In the genomic region with DNA sequence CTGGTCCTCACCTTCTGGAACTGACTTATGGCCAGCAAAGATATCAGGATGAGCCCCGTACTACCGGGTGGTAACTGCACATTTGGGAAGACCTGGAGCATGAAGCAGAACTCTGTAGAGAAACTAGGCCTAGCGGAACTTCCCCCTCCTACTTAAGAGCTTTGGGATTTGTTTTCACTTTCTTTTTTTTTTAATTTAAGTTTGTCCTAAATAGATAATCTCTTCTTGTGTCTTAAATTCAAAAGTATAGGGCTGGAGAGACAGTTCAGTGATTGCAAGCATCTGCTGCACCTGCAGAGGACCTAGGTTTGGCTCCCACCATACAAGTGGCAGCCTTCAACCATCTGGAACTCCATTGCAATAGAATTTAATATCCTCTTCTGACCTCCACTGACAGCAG, we compare ENCODE assay signal across 8 mouse cellular contexts. TPM values are rescaled to one million over a fixed set of nuclear protein-coding genes. Genes with fewer than 3 reads are reported as not detected.
DNase-seq lines count a peak whose midpoint lies in the region; ATAC-seq lines count a peak whose summit lies in the region.

Mecom (minus strand) TSS at position 101 of the 400 bp plus-strand sequence.

- H3K4me2 ChIP-seq in forebrain, embryonic 12.5 days: no peak within 1 kb of the TSS
- no peak within 1 kb of the TSS for H3K4me2 ChIP-seq in forebrain, embryonic 13.5 days
- no peak within 1 kb of the TSS for H3K4me2 ChIP-seq in neural tube, embryonic 11.5 days (ENCODE audit: low read depth)
- no peak within 1 kb of the TSS for H3K4me2 ChIP-seq in hindbrain, embryonic 12.5 days (replicated peaks)
- H3K4me2 ChIP-seq in stomach, embryonic 15.5 days: peak within 1 kb of the TSS; percentile 9; the same call in 1 of the 2 replicates

- ATAC-seq in forebrain, embryonic 12.5 days (ENCODE audit: low FRiP score): no peak
- no peak for ATAC-seq in forebrain, embryonic 13.5 days
- ATAC-seq in neural tube, embryonic 11.5 days (ENCODE audit: insufficient read depth, low FRiP score, low TSS enrichment): no peak
- no peak for ATAC-seq in hindbrain, embryonic 12.5 days (ENCODE audit: low FRiP score)
- ATAC-seq in stomach, embryonic 15.5 days (ENCODE audit: insufficient read depth, low FRiP score, low read depth): no peak

- H3K27ac ChIP-seq in forebrain, embryonic 12.5 days: no peak within 1 kb of the TSS
- no peak within 1 kb of the TSS for H3K27ac ChIP-seq in forebrain, embryonic 13.5 days
- no peak within 1 kb of the TSS for H3K27ac ChIP-seq in neural tube, embryonic 11.5 days (ENCODE audit: low read depth, low read length)
- H3K27ac ChIP-seq in hindbrain, embryonic 12.5 days: no peak within 1 kb of the TSS
- no peak within 1 kb of the TSS for H3K27ac ChIP-seq in stomach, embryonic 15.5 days

- no peaks in the 10 kb centered on the region for H3K36me3 ChIP-seq in forebrain, embryonic 12.5 days (replicated peaks)
- H3K36me3 ChIP-seq in forebrain, embryonic 13.5 days (ENCODE audit: poor library complexity, severe bottlenecking): no peaks in the 10 kb centered on the region
- no peaks in the 10 kb centered on the region for H3K36me3 ChIP-seq in neural tube, embryonic 11.5 days (ENCODE audit: control insufficient read depth, insufficient read depth, low read length)
- no peaks in the 10 kb centered on the region for H3K36me3 ChIP-seq in hindbrain, embryonic 12.5 days
- no peaks in the 10 kb centered on the region for H3K36me3 ChIP-seq in stomach, embryonic 15.5 days

- no peak for DNase-seq in neural tube, embryonic 11.5 days (ENCODE audit: low spot score)
- no peak for DNase-seq in neural tube, embryonic 10.5 days (ENCODE audit: extremely low spot score, low spot score)
- no peak for DNase-seq in left cerebral cortex, postnatal 14 days (ENCODE audit: low spot score in 2 of 2)
- DNase-seq in T-cell, adult 2 months (ENCODE audit: low spot score): no peak

- no peaks in the 10 kb centered on the region for H3K9me3 ChIP-seq in forebrain, embryonic 12.5 days
- H3K9me3 ChIP-seq in forebrain, embryonic 13.5 days (replicated peaks): no peaks in the 10 kb centered on the region
- no peaks in the 10 kb centered on the region for H3K9me3 ChIP-seq in neural tube, embryonic 11.5 days (ENCODE audit: control insufficient read depth, low read length)
- no peaks in the 10 kb centered on the region for H3K9me3 ChIP-seq in hindbrain, embryonic 12.5 days (replicated peaks)
- H3K9me3 ChIP-seq in stomach, embryonic 15.5 days: no peaks in the 10 kb centered on the region

- H3K4me3 ChIP-seq in forebrain, embryonic 12.5 days (replicated peaks): no peak within 1 kb of the TSS
- H3K4me3 ChIP-seq in forebrain, embryonic 13.5 days: no peak within 1 kb of the TSS
- H3K4me3 ChIP-seq in neural tube, embryonic 11.5 days (ENCODE audit: low read depth, low read length): no peak within 1 kb of the TSS
- no peak within 1 kb of the TSS for H3K4me3 ChIP-seq in hindbrain, embryonic 12.5 days
- H3K4me3 ChIP-seq in stomach, embryonic 15.5 days (replicated peaks): no peak within 1 kb of the TSS

- H3K4me1 ChIP-seq in forebrain, embryonic 12.5 days: no peaks in the 10 kb centered on the region
- no peaks in the 10 kb centered on the region for H3K4me1 ChIP-seq in forebrain, embryonic 13.5 days
- H3K4me1 ChIP-seq in neural tube, embryonic 11.5 days (ENCODE audit: control insufficient read depth, insufficient read depth, low read length): no peaks in the 10 kb centered on the region
- H3K4me1 ChIP-seq in hindbrain, embryonic 12.5 days: peaks cover 9% of the 10 kb centered on the region; the same call in 1 of the 2 replicates
- peaks cover 9% of the 10 kb centered on the region; the same call in 1 of the 2 replicates for H3K4me1 ChIP-seq in stomach, embryonic 15.5 days

- intact Hi-C loops in left cerebral cortex, postnatal 14 days (cut with DNase I): no loop called here

- H3K27me3 ChIP-seq in forebrain, embryonic 12.5 days: no peaks in the 10 kb centered on the region
- no peaks in the 10 kb centered on the region for H3K27me3 ChIP-seq in forebrain, embryonic 13.5 days
- H3K27me3 ChIP-seq in neural tube, embryonic 11.5 days (ENCODE audit: control insufficient read depth, insufficient read depth, low read length): no peaks in the 10 kb centered on the region
- no peaks in the 10 kb centered on the region for H3K27me3 ChIP-seq in hindbrain, embryonic 12.5 days
- no peaks in the 10 kb centered on the region for H3K27me3 ChIP-seq in stomach, embryonic 15.5 days (replicated peaks)

- H3K9ac ChIP-seq in forebrain, embryonic 12.5 days: no peak within 1 kb of the TSS
- no peak within 1 kb of the TSS for H3K9ac ChIP-seq in forebrain, embryonic 13.5 days
- H3K9ac ChIP-seq in neural tube, embryonic 11.5 days (ENCODE audit: low read length): no peak within 1 kb of the TSS
- H3K9ac ChIP-seq in hindbrain, embryonic 12.5 days: no peak within 1 kb of the TSS
- H3K9ac ChIP-seq in stomach, embryonic 15.5 days: no peak within 1 kb of the TSS

- WGBS in forebrain, embryonic 12.5 days: 89% methylated on average over 3 of the region's 3 CpGs
- WGBS in forebrain, embryonic 13.5 days: 89% methylated on average over 3 of the region's 3 CpGs
- 90% methylated on average over 3 of the region's 3 CpGs for WGBS in neural tube, embryonic 11.5 days
- WGBS in hindbrain, embryonic 12.5 days: 93% methylated on average over 3 of the region's 3 CpGs
- 85% methylated on average over 3 of the region's 3 CpGs for WGBS in stomach, embryonic 15.5 days

RNA-seq across cellular contexts. Expression of gene Mecom, which starts in this region (rescaled TPM):
- polyA plus RNA-seq in forebrain, embryonic 12.5 days (2016; fragmentation: Nextera tagmentation; extraction: Ambion mirVana): 12.1 and 12.2 TPM in 2 replicates
- 3.7 and 5.0 TPM in 2 replicates for polyA plus RNA-seq in forebrain, embryonic 13.5 days (2015; fragmentation: Nextera tagmentation; extraction: Ambion mirVana)
- polyA plus RNA-seq in neural tube, embryonic 11.5 days (2014; fragmentation: Nextera tagmentation; extraction: Ambion mirVana): 31.8 and 32.1 TPM in 2 replicates
- polyA plus RNA-seq in hindbrain, embryonic 12.5 days (2016; fragmentation: Nextera tagmentation; extraction: Ambion mirVana): 44.4 and 47.0 TPM in 2 replicates
- 46.4 and 53.0 TPM in 2 replicates for polyA plus RNA-seq in stomach, embryonic 15.5 days (2015; fragmentation: Nextera tagmentation; extraction: Ambion mirVana)
- 1 to 10 TPM; 5.2 to 6.0 TPM for total RNA-seq in left cerebral cortex, postnatal 14 days (2021)
